In genomic region chr6:108660878-108661389, GRCm38 (mm10) we compare ENCODE assay signal across 8 mouse cellular contexts. TPM values are rescaled to one million over a fixed set of nuclear protein-coding genes. Genes with fewer than 3 reads are reported as not detected.
DNase-seq lines count a peak whose midpoint lies in the region; ATAC-seq and TF ChIP-seq lines count a peak whose summit lies in the region.

No protein-coding gene starts in this region.

- no peak for ATAC-seq in limb, embryonic 14.5 days (ENCODE audit: low FRiP score, low read depth)

- no peak for TF ChIP-seq POLR2A in limb, embryonic 14.5 days (IDR thresholded peaks at IDR 0.05; ENCODE audit: borderline replicate concordance, extremely low read depth, insufficient read depth, insufficient read length)
- TF ChIP-seq POLR2A in small intestine, adult 2 months (IDR thresholded peaks at IDR 0.05; ENCODE audit: low read depth, low read length), result no peak

- DNase-seq in embryo, embryonic 10 days (ENCODE audit: low spot score), result peak; percentile 31
- no peak for DNase-seq in embryo, embryonic 9.5 days (ENCODE audit: extremely low spot score)
- peak; percentile 14 to 76 for DNase-seq in spleen, postnatal 4 days (ENCODE audit: low spot score in 2 of 2)
- no peak for DNase-seq in spleen, adult 12 weeks (ENCODE audit: low spot score)
- DNase-seq in limb, embryonic 14.5 days (ENCODE audit: low spot score), result no peak
- DNase-seq in cerebellum, postnatal 25 days, result no peak
- no peak for DNase-seq in T-cell, adult 2 months (ENCODE audit: low spot score)

- H3K9me3 ChIP-seq in limb, embryonic 14.5 days (ENCODE audit: control insufficient read depth, low read length), result no peaks in the 10 kb centered on the region

- peak overlapping the region; percentile 74 for H3K27ac ChIP-seq in limb, embryonic 14.5 days (replicated peaks; ENCODE audit: low read depth, low read length)
- H3K27ac ChIP-seq in small intestine, adult 2 months (ENCODE audit: insufficient read depth, low read depth, low read length), result peak overlapping the region; percentile 93

- peak overlapping the region; percentile 94 for H3K4me2 ChIP-seq in limb, embryonic 14.5 days (replicated peaks; ENCODE audit: low read depth, low read length, severe bottlenecking)

- under 1% methylated on average over 18 of the region's 18 CpGs for WGBS in limb, embryonic 14.5 days
- under 1% methylated on average over 18 of the region's 18 CpGs for WGBS in small intestine, adult 2 months

- no peak for TF ChIP-seq CTCF in small intestine, adult 2 months (IDR thresholded peaks at IDR 0.05; ENCODE audit: extremely low read depth, insufficient read length, insufficient replicate concordance, low read depth, low read length)

- H3K9ac ChIP-seq in limb, embryonic 14.5 days (ENCODE audit: low read depth, low read length, severe bottlenecking), result peak overlapping the region; percentile 70

- H3K36me3 ChIP-seq in limb, embryonic 14.5 days (ENCODE audit: control insufficient read depth, insufficient read depth, low read length), result peaks cover 14% of the 10 kb centered on the region
- peaks cover 30% of the 10 kb centered on the region for H3K36me3 ChIP-seq in small intestine, adult 2 months (ENCODE audit: control insufficient read depth, insufficient read depth, low read length)

- no peaks in the 10 kb centered on the region; the same call in 1 of the 2 replicates for H3K27me3 ChIP-seq in limb, embryonic 14.5 days (ENCODE audit: control insufficient read depth, insufficient read depth, low read length)
- H3K27me3 ChIP-seq in small intestine, adult 2 months (ENCODE audit: control insufficient read depth, insufficient read depth, low read length), result no peaks in the 10 kb centered on the region

- H3K4me3 ChIP-seq in limb, embryonic 14.5 days (replicated peaks; ENCODE audit: low read length), result peak overlapping the region; percentile 60
- H3K4me3 ChIP-seq in small intestine, adult 2 months (ENCODE audit: low read depth, low read length), result peak overlapping the region; percentile 83

- H3K4me1 ChIP-seq in limb, embryonic 14.5 days (ENCODE audit: control insufficient read depth, insufficient read depth, low read length), result peaks cover 15% of the 10 kb centered on the region; the same call in 1 of the 2 replicates
- H3K4me1 ChIP-seq in small intestine, adult 2 months (ENCODE audit: control insufficient read depth, insufficient read depth, insufficient read length, low read length), result peaks cover 9% of the 10 kb centered on the region

RNA-seq across cellular contexts. Expression of gene Bhlhe40, which starts 0.5 kb away (rescaled TPM):
- 10.8 and 11.9 TPM in 2 replicates for polyA plus RNA-seq in limb, embryonic 14.5 days (2012; rRNA removed)
- 27.6 and 31.7 TPM in 2 replicates for polyA plus RNA-seq in limb, embryonic 14.5 days (2014; fragmentation: Nextera tagmentation; extraction: Ambion mirVana)
- polyA plus RNA-seq in small intestine, adult 2 months (2012; rRNA removed), result 10.7 and 22.2 TPM in 2 replicates

Comparison
In these comparisons a context has a peak if more than half of its experiments do, and no peak if none do; other contexts are left out.
1. DNase-seq: peak in embryo, embryonic 10 days (single experiment) and spleen, postnatal 4 days (2 of 2); none in embryo, embryonic 9.5 days (single experiment), spleen, adult 12 weeks (single experiment), limb, embryonic 14.5 days (single experiment), cerebellum, postnatal 25 days (0 of 2) and T-cell, adult 2 months (single experiment).